ENCODE assay signal across 8 mouse cellular contexts in genomic region chr12:15507576-15507975, GRCm38 (mm10).
DNase-seq lines count a peak whose midpoint lies in the region; ATAC-seq and TF ChIP-seq lines count a peak whose summit lies in the region.

No protein-coding gene starts in this region.

- no peak for TF ChIP-seq POLR2A in lung, adult 2 months (IDR thresholded peaks at IDR 0.05; ENCODE audit: borderline replicate concordance, extremely low read depth, low read depth, low read length)

- H3K27ac ChIP-seq in kidney, embryonic 14.5 days (ENCODE audit: low read depth, low read length) = no peak overlapping the region
- H3K27ac ChIP-seq in midbrain, embryonic 15.5 days = no peak overlapping the region

- H3K9ac ChIP-seq in kidney, embryonic 14.5 days (ENCODE audit: low read depth, low read length) = no peak overlapping the region
- H3K9ac ChIP-seq in midbrain, embryonic 15.5 days = no peak overlapping the region

- no peaks in the 10 kb centered on the region for H3K4me1 ChIP-seq in kidney, embryonic 14.5 days (ENCODE audit: control insufficient read depth, insufficient read depth, low read length)
- H3K4me1 ChIP-seq in midbrain, embryonic 15.5 days = no peaks in the 10 kb centered on the region
- H3K4me1 ChIP-seq in lung, adult 2 months (ENCODE audit: control insufficient read depth, insufficient read depth, low read length) = no peaks in the 10 kb centered on the region

- H3K36me3 ChIP-seq in kidney, embryonic 14.5 days (ENCODE audit: control insufficient read depth, insufficient read depth, low read length) = no peaks in the 10 kb centered on the region
- no peaks in the 10 kb centered on the region for H3K36me3 ChIP-seq in midbrain, embryonic 15.5 days (replicated peaks)

- no peaks in the 10 kb centered on the region for H3K27me3 ChIP-seq in kidney, embryonic 14.5 days (ENCODE audit: control insufficient read depth, insufficient read depth, low read length)
- no peaks in the 10 kb centered on the region for H3K27me3 ChIP-seq in midbrain, embryonic 15.5 days (replicated peaks)

- peak; percentile 5 for DNase-seq in kidney, adult 9 months
- DNase-seq in MEL-GATA-1-ER (ENCODE audit: extremely low read depth, low read depth) = peak; percentile 26
- DNase-seq in forelimb bud, embryonic 11.5 days (ENCODE audit: low read depth, low spot score) = peak; percentile 24
- DNase-seq in lung, adult 2 months = no peak
- no peak for DNase-seq in ovary, postnatal 10 days (ENCODE audit: low spot score)
- no peak for DNase-seq in gastrocnemius, adult 18-20 months (ENCODE audit: low spot score)

- 23% methylated on average over 7 of the region's 7 CpGs for WGBS in kidney, embryonic 14.5 days
- WGBS in midbrain, embryonic 15.5 days = 21% methylated on average over 7 of the region's 7 CpGs
- WGBS in lung, adult 2 months = 26% methylated on average over 7 of the region's 7 CpGs

- no peak overlapping the region for H3K4me3 ChIP-seq in kidney, embryonic 14.5 days (ENCODE audit: low read length)
- no peak overlapping the region for H3K4me3 ChIP-seq in midbrain, embryonic 15.5 days
- no peak overlapping the region for H3K4me3 ChIP-seq in lung, adult 2 months (replicated peaks; ENCODE audit: extremely low read depth, low read depth, low read length)

- no peaks in the 10 kb centered on the region for H3K9me3 ChIP-seq in kidney, embryonic 14.5 days (ENCODE audit: control insufficient read depth, low read length)
- H3K9me3 ChIP-seq in midbrain, embryonic 15.5 days = no peaks in the 10 kb centered on the region

- H3K4me2 ChIP-seq in kidney, embryonic 14.5 days (replicated peaks; ENCODE audit: low read depth, low read length) = no peak overlapping the region
- no peak overlapping the region for H3K4me2 ChIP-seq in midbrain, embryonic 15.5 days

- TF ChIP-seq CTCF in lung, adult 2 months (IDR thresholded peaks at IDR 0.05; ENCODE audit: insufficient read depth, low read length) = no peak

- no peak for ATAC-seq in kidney, embryonic 14.5 days (ENCODE audit: low FRiP score, low TSS enrichment)
- 0 out of 2 replicates have a peak, but pooled peaks have one; percentile 52 for ATAC-seq in midbrain, embryonic 15.5 days (replicated peaks)

Comparison
In these comparisons a context has a peak if more than half of its experiments do, and no peak if none do; other contexts are left out.
1. DNase-seq: peak in kidney, adult 9 months (single experiment), MEL-GATA-1-ER (single experiment) and forelimb bud, embryonic 11.5 days (single experiment); none in lung, adult 2 months (single experiment), ovary, postnatal 10 days (single experiment) and gastrocnemius, adult 18-20 months (single experiment).